Mouse (Mus musculus) hindbrain, postnatal 0 days (tissue): ENCODE measurements around the gene Gm7271. TPM values are rescaled to one million over a fixed set of nuclear protein-coding genes. Genes with fewer than 3 reads are reported as not detected.
A peak's percentile ranks its signal among the peaks of the same experiment; 100 is the strongest.

Experiments used
- ATAC-seq: fragments of 200-750 bp; cut with Nextera tagmentation; 2 replicates; pipeline ENCODE4 v1.8.0; 2017; ENCODE audit warnings: mild to moderate bottlenecking, moderate TSS enrichment, moderate library complexity
- DNase-seq: peaks from one replicate; pipeline ENCODE4 v3.0.0-alpha.2; 2015; ENCODE audit warnings: low spot score
- H3K27ac ChIP-seq: fragments of 300-500 bp; sonication (generic); 2 replicates; pipeline ENCODE4 v1.5.1; 2014; ENCODE audit warnings: mild to moderate bottlenecking
- H3K27me3 ChIP-seq: fragments of 300-500 bp; sonication (generic); 2 replicates; pipeline ENCODE4 v1.6.1; 2014; ENCODE audit warnings: low read length, mixed read lengths; ENCODE audit not compliant: insufficient read depth
- H3K36me3 ChIP-seq: fragments of 300-500 bp; sonication (generic); 2 replicates; pipeline ENCODE4 v1.6.1; 2014; ENCODE audit warnings: low read length, mixed read lengths; ENCODE audit not compliant: insufficient read depth
- H3K4me1 ChIP-seq: fragments of 300-500 bp; sonication (generic); 2 replicates; pipeline ENCODE4 v1.6.1; 2014; ENCODE audit warnings: antibody characterized with exemption, low read length, mixed read lengths; ENCODE audit not compliant: insufficient read depth
- H3K4me2 ChIP-seq: fragments of 300-500 bp; sonication (generic); 2 replicates; pipeline ENCODE4 v1.6.1; 2014; ENCODE audit warnings: low read depth, mild to moderate bottlenecking, low read length, moderate library complexity, mixed read lengths
- H3K4me3 ChIP-seq: fragments of 300-500 bp; sonication (generic); 2 replicates; pipeline ENCODE4 v1.5.1; 2014; ENCODE audit warnings: low read length
- H3K9ac ChIP-seq: fragments of 300-500 bp; sonication (generic); replicated peaks from 2 replicates; pipeline ENCODE4 v1.6.1; 2014; ENCODE audit warnings: mild to moderate bottlenecking, low read length, moderate library complexity, mixed read lengths
- H3K9me3 ChIP-seq: fragments of 300-500 bp; sonication (generic); 2 replicates; pipeline ENCODE4 v1.6.1; 2016; ENCODE audit warnings: low read length, mixed read lengths
- CTCF ChIP-seq: IDR thresholded peaks from 2 replicates; pipeline ENCODE4 v1.5.1; 2016; ENCODE audit warnings: antibody characterized with exemption, control low read depth, low read depth
- WGBS: fragments of 180-500 bp; shearing (Covaris S2); extraction: QIAGEN DNeasy Blood & Tissue Kit; methylation state at CpG from one replicate; pipeline ENCODE4 v1.1.7; 2014; 5-methylcytosine and 5-hydroxymethylcytosine counted together
- polyA plus RNA-seq: library from polyadenylated mRNA; unstranded; fragments of >200 nt; fragmentation: Nextera tagmentation; extraction: Ambion mirVana; gene quantifications from 2 replicates; pipeline ENCODE4 v1.2.1, GENCODE M21; 2015
- total RNA-seq: library from RNA; depleted of rRNA; stranded (reverse); fragments of >200 nt; gene quantifications from 2 replicates; pipeline ENCODE4 v1.2.3, GENCODE M21; 2014; rRNA removed

Gene Gm7271
- total RNA-seq (not detected in 2 replicates), polyA plus RNA-seq (0.63 and 0.89 TPM in 2 replicates)

DNA sequence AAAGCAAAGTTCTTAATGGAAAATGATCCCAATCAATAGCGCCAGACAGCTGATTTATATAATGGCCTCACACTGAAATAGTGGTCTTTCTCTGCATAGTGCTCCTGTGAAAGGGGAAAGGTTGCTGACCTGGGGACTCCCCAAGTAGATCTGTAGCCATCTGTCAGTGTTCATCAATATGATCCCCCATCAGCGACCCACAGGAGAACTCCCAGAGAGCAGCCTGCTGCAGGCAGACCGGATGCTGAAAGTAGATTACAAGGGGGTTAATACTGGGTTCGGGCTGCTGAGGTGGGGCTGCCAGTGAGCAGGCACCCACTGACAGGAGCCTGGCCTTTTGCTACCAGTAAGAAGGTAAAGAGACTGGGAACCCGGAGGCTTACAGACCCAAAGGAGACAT is at the start of gene Gm7271:
Gene Gm7271, plus strand, starts transcription at position 230 of the 400 bp plus-strand sequence.
- no peak within 1 kb of the TSS for H3K4me2 ChIP-seq
- ATAC-seq (no peak), DNase-seq (no peak)
- no peak within 1 kb of the TSS for H3K9ac ChIP-seq
- no peak within 1 kb of the TSS for H3K4me3 ChIP-seq
- no peak within 1 kb of the TSS for H3K27ac ChIP-seq
- no peaks in the 10 kb centered on the region for H3K9me3 ChIP-seq
- WGBS, result 51% methylated on average over 5 of the region's 5 CpGs
- H3K36me3 ChIP-seq, result no peaks in the 10 kb centered on the region
- H3K4me1 ChIP-seq, result no peaks in the 10 kb centered on the region
- no peak for TF ChIP-seq CTCF
- H3K27me3 ChIP-seq, result no peaks in the 10 kb centered on the region

- no peak overlapping the region for H3K4me2 ChIP-seq
- H3K9me3 ChIP-seq, result 0 out of 2 replicates have a peak, but pooled peaks cover 2% of the 10 kb centered on the region
- H3K9ac ChIP-seq, result no peak overlapping the region
- ATAC-seq (no peak), DNase-seq (no peak)
- no peaks in the 10 kb centered on the region for H3K36me3 ChIP-seq
- TF ChIP-seq CTCF, result no peak
- H3K4me3 ChIP-seq, result no peak overlapping the region
- 71% methylated on average over 5 of the region's 5 CpGs for WGBS
- no peaks in the 10 kb centered on the region for H3K4me1 ChIP-seq
- no peaks in the 10 kb centered on the region for H3K27me3 ChIP-seq
- H3K27ac ChIP-seq, result no peak overlapping the region
Measured at GRCm38 (mm10) chr5:76437100-76437499, 46.7 kb upstream of the Gm7271 start.

DNA sequence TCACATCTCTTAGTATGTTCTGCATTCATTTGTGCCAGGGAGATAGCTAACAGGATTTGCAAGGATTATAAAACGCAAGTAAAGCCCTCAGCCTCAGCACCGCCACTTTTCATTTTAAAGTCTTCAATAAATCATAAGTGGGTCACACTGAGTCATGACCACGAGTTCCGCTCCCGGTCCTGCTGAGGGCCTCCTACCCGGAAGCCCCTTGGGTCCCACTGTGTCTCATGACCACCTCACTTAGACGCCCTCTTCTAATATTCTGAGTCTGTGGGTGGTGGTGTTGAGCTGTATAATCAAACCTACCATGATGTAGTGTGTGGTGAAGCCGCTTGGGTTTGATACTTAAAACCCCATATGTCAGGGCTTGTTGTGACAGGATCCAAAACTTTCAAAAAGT is 46.1 kb upstream of the Gm7271 start:
- no peak overlapping the region for H3K9ac ChIP-seq
- TF ChIP-seq CTCF, result no peak
- WGBS, result 85% methylated on average over 8 of the region's 8 CpGs
- H3K27ac ChIP-seq, result no peak overlapping the region
- no peak overlapping the region for H3K4me3 ChIP-seq
- H3K9me3 ChIP-seq, result 0 out of 2 replicates have a peak, but pooled peaks cover 2% of the 10 kb centered on the region
- H3K4me1 ChIP-seq, result no peaks in the 10 kb centered on the region
- DNase-seq (no peak), ATAC-seq (no peak)
- no peaks in the 10 kb centered on the region for H3K27me3 ChIP-seq
- H3K4me2 ChIP-seq, result no peak overlapping the region
- H3K36me3 ChIP-seq, result no peaks in the 10 kb centered on the region

GRCm38 (mm10) chr5:76441431-76441830 is 42.4 kb upstream of the Gm7271 start:
- WGBS, result 85% methylated on average over 4 of the region's 4 CpGs

DNA sequence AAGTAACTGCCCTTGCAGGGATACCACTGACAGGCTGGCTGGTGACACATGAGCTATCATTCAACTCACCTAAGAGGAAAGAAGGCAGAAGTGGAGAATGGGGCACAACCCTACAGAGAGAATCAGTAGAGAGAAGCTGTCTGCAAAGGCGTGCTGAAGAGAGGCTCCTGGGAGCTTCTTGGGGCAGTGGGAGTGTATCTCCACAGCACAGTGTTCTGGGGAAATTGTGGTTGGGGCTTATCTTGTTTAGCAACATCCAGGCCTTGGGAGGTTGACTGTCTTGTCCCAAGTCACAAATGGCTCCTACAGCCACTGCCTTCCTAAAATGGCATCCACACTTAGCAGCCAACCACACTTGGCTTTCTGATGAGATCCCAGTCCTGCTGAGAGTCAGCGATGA is 8.9 kb upstream of the Gm7271 start:
- TF ChIP-seq CTCF, result no peak
- Histone ChIP-seq H3K9ac (no peak overlapping the region), H3K27ac (no peak overlapping the region), H3K4me1 (no peaks in the 10 kb centered on the region), H3K4me3 (no peak overlapping the region), H3K36me3 (no peaks in the 10 kb centered on the region), H3K27me3 (no peaks in the 10 kb centered on the region), H3K9me3 (no peaks in the 10 kb centered on the region), H3K4me2 (no peak overlapping the region)
- DNase-seq (no peak), ATAC-seq (no peak)
- 90% methylated on average over 2 of the region's 2 CpGs for WGBS

More at GRCm38 (mm10) chr5:76441431-76441830, 42.4 kb upstream of the Gm7271 start:
- H3K4me1 ChIP-seq, result no peaks in the 10 kb centered on the region
- DNase-seq (no peak), ATAC-seq (no peak)
- TF ChIP-seq CTCF, result no peak
- H3K9me3 ChIP-seq, result no peaks in the 10 kb centered on the region
- H3K4me2 ChIP-seq, result no peak overlapping the region
- no peak overlapping the region for H3K27ac ChIP-seq
- no peak overlapping the region for H3K4me3 ChIP-seq
- no peaks in the 10 kb centered on the region for H3K36me3 ChIP-seq
- no peaks in the 10 kb centered on the region for H3K27me3 ChIP-seq
- H3K9ac ChIP-seq, result no peak overlapping the region

- H3K4me2 ChIP-seq, result no peak overlapping the region
- H3K9ac ChIP-seq, result no peak overlapping the region
- H3K27ac ChIP-seq, result no peak overlapping the region
- no peaks in the 10 kb centered on the region for H3K9me3 ChIP-seq
- H3K4me3 ChIP-seq, result no peak overlapping the region
- H3K36me3 ChIP-seq, result no peaks in the 10 kb centered on the region
- no peak for TF ChIP-seq CTCF
- no peaks in the 10 kb centered on the region for H3K4me1 ChIP-seq
- DNase-seq (no peak), ATAC-seq (no peak)
- WGBS, result 84% methylated on average over 4 of the region's 4 CpGs
- no peaks in the 10 kb centered on the region for H3K27me3 ChIP-seq
Measured at GRCm38 (mm10) chr5:76476873-76477272, 7.0 kb upstream of the Gm7271 start.

DNA sequence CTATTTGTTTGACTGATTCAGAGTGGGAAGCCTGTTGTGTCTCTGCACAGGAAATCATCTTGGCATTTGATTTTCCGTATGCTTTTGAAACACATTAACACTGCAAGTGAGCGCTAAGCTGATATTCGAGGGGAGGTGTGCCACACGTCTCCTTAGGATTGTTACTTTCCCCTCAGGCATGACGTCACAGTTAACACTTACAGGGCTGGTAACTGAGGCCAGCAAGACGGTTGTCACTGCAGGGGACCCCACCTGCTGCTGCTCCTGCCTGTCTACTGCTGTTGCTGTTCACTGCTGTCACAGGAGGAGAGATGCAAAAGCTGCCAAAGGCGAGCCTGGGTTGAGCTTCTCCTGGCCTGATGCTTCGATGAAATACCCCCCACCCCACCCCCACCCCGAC is 6.1 kb upstream of the Gm7271 start:
- no peak overlapping the region for H3K4me2 ChIP-seq
- no peaks in the 10 kb centered on the region for H3K4me1 ChIP-seq
- H3K9ac ChIP-seq, result no peak overlapping the region
- H3K36me3 ChIP-seq, result no peaks in the 10 kb centered on the region
- TF ChIP-seq CTCF, result no peak
- no peak overlapping the region for H3K27ac ChIP-seq
- H3K27me3 ChIP-seq, result no peaks in the 10 kb centered on the region
- ATAC-seq, result peak; percentile 66; the same call in 1 of the 2 replicates
- DNase-seq, result no peak
- WGBS, result 29% methylated on average over 9 of the region's 9 CpGs
- H3K4me3 ChIP-seq, result no peak overlapping the region
- no peaks in the 10 kb centered on the region for H3K9me3 ChIP-seq
